Mouse (Mus musculus) adrenal gland, postnatal 10 days (tissue): ENCODE measurements around the gene Cyld. TPM values are rescaled to one million over a fixed set of nuclear protein-coding genes. Genes with fewer than 3 reads are reported as not detected.
"Not testable (repeated sequence)": the region's sequence is repeated elsewhere in the genome, so short reads cannot be mapped to it uniquely, and the experiment has no call there.

Experiments used
- DNase-seq: peaks from one replicate; pipeline ENCODE4 v3.0.0; 2021; ENCODE audit warnings: mixed read lengths
- total RNA-seq, 2 experiments: library from RNA; stranded (reverse); gene quantifications; 2 replicates each; pipeline ENCODE4 v1.2.3; 2021

Gene Cyld
- total RNA-seq, 2 experiments from 2014 or later: 26.7 to 31.7 TPM

GRCm38 (mm10) chr8:88689151-88689550 is 7.7 kb upstream of the Cyld start:
- DNase-seq: no peak

- no peak for DNase-seq
These were observed 6.9 kb upstream of the Cyld start for GRCm38 (mm10) chr8:88689891-88690290.

- DNase-seq: no peak
These were observed 5.4 kb upstream of the Cyld start for GRCm38 (mm10) chr8:88691342-88691948.

GRCm38 (mm10) chr8:88691961-88692360 is 4.9 kb upstream of the Cyld start:
- no peak for DNase-seq

- no peak for DNase-seq
These were observed 4.0 kb upstream of the Cyld start for GRCm38 (mm10) chr8:88692866-88693265.

DNA sequence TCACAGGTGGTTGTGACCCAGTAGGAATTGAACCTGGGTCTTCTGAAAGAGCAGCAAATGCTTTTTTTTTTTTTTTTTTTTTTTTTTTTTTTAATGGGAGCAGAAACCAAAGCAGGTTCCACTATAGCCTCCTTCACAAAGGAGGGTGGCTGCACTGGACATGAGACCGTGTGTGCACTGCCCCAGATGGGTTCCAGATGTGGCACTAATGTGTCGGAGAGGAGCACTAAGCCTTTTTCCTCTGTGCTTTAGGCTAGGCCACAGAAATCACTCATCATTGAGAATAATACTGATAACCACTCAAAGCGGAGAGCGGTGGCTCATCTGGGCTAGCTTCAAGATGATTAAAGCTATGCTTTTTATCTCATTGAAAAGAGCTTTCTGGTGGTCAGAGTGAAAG is 3.5 kb upstream of the Cyld start:
- DNase-seq: no peak

DNA sequence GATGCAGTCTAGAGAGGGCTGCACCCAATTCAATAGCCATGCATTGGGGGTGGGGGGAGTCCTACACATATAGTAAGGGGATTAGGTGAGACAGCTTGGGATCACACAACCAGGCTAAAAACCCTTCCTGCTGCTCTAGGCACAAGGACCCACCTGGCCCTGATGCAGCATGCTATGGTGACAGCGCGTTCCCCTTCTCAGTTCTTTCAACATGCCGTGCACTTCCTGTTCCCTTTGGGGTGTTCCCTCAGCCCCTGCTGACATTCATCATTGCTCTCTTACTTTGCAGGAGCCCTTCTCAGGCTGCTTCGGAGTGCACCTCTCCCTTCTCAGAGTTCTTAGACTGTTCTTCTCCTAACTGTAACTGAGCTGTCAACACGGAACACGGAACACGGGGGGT is 2.5 kb upstream of the Cyld start:
- no peak for DNase-seq

DNA sequence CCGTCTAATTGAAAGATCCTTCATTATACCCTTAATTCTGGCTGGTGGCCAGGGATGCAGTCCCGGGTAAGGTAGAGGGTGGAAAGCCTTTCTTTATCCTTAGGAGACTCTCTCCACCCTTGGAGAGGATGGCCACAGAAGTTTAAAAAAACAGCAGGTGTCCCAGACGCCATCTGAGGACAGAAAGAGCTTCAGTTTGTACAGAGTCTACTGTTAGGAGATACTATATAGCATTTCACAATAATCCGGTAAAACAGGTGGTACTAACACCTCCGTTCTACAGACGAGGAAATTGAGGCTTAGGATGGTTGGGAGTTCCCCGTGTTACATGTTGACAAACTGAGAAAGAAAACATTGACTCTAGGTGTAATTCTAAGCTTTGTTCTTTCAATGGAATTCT is 600 bp upstream of the Cyld start:
- DNase-seq: peak; percentile 7

DNA sequence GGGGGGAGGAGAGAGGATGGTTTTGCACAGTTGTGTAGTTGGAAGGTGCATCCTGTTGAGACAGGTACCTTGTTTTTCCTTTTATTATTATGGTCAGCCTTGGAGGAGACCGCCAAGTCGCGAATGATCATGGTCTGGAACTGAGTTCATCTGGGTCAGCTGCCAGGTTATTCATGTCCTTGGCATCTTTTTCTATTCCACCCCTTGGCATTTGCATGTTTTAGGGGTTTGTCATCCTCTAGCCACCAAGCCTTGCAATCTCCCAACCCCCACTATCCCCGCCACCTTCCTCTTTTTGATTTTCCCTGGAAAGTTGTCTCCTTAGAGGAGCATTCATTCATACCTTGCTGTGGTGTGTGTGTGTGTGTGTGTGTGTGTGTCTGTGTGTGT is 809 bp downstream of the Cyld start:
- DNase-seq: peak; percentile 61

DNA sequence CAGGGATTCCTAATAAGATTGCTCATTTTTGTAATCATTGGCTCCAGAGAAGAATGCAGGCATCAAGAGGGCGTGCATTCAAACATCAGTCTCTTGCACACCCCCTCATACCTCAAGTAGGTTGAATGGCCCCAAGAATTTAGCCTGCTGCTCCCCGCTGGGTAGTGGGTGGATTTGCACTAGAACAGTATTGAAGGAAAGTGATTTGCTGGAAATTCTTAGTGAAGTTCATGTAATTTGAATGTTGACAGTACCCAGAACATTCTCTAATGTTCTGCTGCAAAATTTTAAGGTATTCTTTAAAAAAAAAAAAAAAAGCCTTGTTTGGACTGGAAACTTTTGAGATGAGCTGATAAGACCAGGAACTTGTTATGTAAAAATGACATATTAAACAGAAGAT is 1.2 kb downstream of the Cyld start:
- no peak for DNase-seq

GRCm38 (mm10) chr8:88701611-88702010 is 4.8 kb downstream of the Cyld start:
- DNase-seq: no peak

- DNase-seq: no peak
These were observed 6.0 kb downstream of the Cyld start for GRCm38 (mm10) chr8:88702816-88703215.

DNA sequence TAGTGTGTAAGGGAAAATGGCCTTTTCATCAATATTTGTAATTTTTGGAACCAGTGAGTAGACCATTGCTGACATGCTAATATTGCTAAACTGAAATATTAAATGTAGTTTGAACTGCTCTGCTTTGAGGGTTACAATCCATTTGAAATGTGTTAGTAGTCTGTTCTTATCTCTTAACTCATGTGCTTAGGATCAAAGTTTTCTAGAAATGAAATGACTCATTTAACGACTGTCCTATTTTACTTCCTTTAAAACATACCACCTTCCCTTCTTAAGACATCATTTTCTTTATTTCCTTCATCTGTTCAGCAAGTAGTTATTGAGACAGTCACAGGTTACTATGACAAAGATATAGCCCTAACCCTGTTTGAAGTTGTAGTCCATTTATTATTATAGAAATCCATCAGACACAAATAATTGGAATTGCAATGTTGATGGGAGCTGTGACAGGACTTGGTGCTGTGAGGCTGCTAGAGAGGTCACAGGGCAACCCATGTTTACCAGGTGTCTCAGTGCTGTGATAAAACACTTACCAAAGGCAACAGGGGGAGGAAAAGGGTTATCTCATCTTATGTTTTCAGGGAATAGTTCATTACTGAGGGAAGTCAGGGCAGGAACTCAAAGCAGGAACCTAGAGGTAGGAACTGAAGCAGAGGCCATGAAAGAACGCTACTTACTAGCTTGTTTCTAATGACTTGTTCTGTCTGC is 26.6 kb downstream of the Cyld start:
- no peak for DNase-seq

DNA sequence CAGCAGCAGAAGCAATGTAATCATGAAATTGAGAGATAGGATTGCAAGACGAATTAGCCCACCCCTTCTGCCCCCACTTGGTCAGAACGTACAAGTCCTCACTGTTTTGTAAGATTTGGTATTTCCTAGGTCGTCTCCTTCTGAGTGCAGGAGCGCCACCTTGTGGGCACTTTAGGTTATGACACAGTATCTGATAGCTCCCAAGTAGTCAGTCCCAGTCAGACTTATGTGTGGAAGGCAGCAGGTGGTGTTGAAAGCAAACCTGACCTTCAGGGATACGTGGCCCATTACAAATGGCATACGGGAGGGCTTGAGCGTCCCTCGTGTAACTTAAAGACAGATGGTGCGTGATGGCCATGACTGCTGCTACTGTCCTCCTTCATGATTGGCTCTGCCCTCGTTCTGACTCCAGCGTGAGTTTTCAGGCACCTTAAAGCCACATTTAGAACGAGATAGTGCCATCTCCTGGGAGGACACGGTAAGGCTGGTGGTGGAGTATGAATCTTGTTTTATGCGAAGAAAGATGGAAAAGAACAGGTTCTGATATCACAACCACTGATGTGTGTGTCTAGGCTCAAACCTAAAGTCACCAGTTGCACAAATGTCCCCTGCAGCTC is 58.5 kb downstream of the Cyld start:
- peak; percentile 87 for DNase-seq

DNA sequence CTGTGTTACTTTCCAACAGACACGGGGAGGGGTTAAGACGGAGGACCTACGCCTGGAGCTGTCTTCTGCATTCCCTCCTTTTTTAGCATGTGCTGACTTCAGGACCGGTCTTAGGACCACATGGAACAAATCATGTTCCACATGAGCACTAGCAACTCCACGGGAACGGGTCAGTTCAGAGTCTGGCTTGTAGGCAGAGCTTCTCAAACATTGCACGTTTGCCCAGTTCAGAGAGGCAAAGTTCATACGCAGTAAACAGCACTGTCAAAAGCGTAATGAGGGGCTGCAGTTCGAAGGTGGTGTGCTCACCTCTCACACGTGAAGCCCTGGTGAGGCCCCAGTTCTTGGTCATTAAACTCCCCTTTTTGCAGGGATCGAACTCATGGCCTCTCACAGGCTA is 65.2 kb downstream of the Cyld start:
- DNase-seq: no peak

DNA sequence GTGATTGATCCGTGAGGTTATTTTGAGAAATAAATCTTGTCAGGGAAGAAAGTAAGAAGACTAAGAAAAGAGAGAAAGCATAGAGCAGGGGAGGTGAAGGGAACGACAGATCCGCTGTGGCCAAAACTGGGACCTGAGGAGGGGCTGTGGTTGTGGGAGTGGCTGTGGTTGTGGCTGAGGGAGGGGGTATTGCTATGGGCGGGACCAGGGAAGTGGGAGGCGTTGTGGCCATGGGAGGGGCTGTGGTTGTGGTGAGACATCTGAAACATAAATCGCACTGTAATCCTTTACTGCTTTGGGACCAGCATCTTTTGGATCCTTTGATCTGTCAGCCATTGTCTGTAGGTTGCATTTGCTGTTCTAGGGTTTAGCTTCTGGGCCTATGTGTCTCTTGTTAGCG is 74.4 kb downstream of the Cyld start:
- DNase-seq: no peak

- DNase-seq: no peak
These were observed 77.9 kb downstream of the Cyld start for GRCm38 (mm10) chr8:88774593-88775297.

DNA sequence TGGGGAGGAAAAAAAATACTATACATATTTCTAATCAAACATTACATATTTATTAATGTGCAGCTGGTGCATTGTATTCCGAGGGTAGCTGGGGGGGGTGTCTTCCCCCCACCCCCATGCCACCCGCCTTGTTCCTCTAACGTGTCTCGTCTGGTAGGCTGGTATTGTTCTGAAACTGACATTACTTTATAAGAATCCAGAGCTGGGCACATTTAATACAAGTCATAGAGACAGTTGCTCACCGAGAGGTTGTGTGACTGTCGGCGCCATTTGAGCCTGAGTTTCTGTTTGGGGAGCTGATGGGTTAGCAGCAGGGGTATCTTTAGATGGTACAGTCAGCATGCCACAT is 78.4 kb downstream of the Cyld start:
- no peak for DNase-seq

DNA sequence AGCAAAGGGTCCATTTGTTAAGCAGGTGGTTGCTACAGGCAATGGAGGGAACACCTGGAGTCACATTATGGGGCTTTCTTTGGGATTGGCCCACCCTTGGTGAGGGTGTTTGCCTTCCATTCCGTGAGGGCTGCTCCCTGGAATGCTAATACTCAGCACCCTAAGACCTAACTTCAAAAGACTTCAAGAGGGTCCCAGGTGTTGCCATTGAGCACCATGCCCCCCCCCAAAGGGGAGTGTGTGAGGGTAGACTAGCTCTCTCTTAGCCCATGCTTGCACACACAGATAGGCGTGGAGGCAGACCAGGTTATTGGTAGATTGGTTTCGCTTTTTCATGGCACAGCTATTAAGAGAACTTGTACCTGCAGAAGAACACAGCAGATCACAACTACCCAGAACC is 83.3 kb downstream of the Cyld start:
- DNase-seq: no peak

- DNase-seq: no peak
These were observed 84.5 kb downstream of the Cyld start for GRCm38 (mm10) chr8:88781283-88781682.

GRCm38 (mm10) chr8:88783722-88784121 is 86.9 kb downstream of the Cyld start:
- DNase-seq: no peak

GRCm38 (mm10) chr8:88788335-88788734 is 91.5 kb downstream of the Cyld start:
- not testable (repeated sequence) for DNase-seq

GRCm38 (mm10) chr8:88792691-88793323 is 96.0 kb downstream of the Cyld start:
- peak; percentile 49 for DNase-seq
